Mouse (Mus musculus) midbrain, embryonic 13.5 days (tissue): ENCODE results near the gene Fam117a. TPM values are rescaled to one million over a fixed set of nuclear protein-coding genes. Genes with fewer than 3 reads are reported as not detected.

Experiments
- ATAC-seq: fragments of 200-750 bp; cut with Nextera tagmentation; 2 replicates; pipeline ENCODE4 v1.8.0; 2017; ENCODE audit warnings: mild to moderate bottlenecking, moderate TSS enrichment, moderate library complexity
- H3K27ac ChIP-seq: fragments of 300-500 bp; sonication (generic); 2 replicates; pipeline ENCODE4 v1.5.1; 2015; ENCODE audit warnings: inconsistent platforms, mild to moderate bottlenecking, moderate library complexity
- H3K27me3 ChIP-seq: fragments of 300-500 bp; sonication (generic); 2 replicates; pipeline ENCODE4 v1.6.1; 2015; ENCODE audit warnings: mild to moderate bottlenecking, inconsistent platforms
- H3K36me3 ChIP-seq: fragments of 300-500 bp; sonication (generic); 2 replicates; pipeline ENCODE4 v1.6.1; 2015; ENCODE audit warnings: mild to moderate bottlenecking, inconsistent platforms
- H3K4me1 ChIP-seq: fragments of 300-500 bp; sonication (generic); replicated peaks from 2 replicates; pipeline ENCODE4 v1.6.1; 2015; ENCODE audit warnings: inconsistent platforms
- H3K4me2 ChIP-seq: fragments of 300-500 bp; sonication (generic); replicated peaks from 2 replicates; pipeline ENCODE4 v1.6.1; 2015; ENCODE audit warnings: moderate library complexity, mild to moderate bottlenecking, inconsistent platforms
- H3K4me3 ChIP-seq: fragments of 300-500 bp; sonication (generic); replicated peaks from 2 replicates; pipeline ENCODE4 v1.5.1; 2015; ENCODE audit warnings: mild to moderate bottlenecking, inconsistent platforms
- H3K9ac ChIP-seq: fragments of 300-500 bp; sonication (generic); replicated peaks from 2 replicates; pipeline ENCODE4 v1.6.1; 2015; ENCODE audit warnings: mild to moderate bottlenecking, inconsistent platforms
- H3K9me3 ChIP-seq: fragments of 300-500 bp; sonication (generic); 2 replicates; pipeline ENCODE4 v1.6.1; 2016; ENCODE audit warnings: mild to moderate bottlenecking, inconsistent platforms
- WGBS: fragments of 180-500 bp; shearing (Covaris S2); methylation state at CpG from one replicate; pipeline ENCODE4 v1.1.7; 2015; 5-methylcytosine and 5-hydroxymethylcytosine counted together
- polyA plus RNA-seq: library from polyadenylated mRNA; unstranded; fragments of >200 nt; fragmentation: Nextera tagmentation; extraction: Ambion mirVana; gene quantifications from 2 replicates; pipeline ENCODE4 v1.2.1, GENCODE M21; 2015

Fam117a gene
- polyA plus RNA-seq, 1 experiment from 2014 or later = 2.8 TPM

DNA sequence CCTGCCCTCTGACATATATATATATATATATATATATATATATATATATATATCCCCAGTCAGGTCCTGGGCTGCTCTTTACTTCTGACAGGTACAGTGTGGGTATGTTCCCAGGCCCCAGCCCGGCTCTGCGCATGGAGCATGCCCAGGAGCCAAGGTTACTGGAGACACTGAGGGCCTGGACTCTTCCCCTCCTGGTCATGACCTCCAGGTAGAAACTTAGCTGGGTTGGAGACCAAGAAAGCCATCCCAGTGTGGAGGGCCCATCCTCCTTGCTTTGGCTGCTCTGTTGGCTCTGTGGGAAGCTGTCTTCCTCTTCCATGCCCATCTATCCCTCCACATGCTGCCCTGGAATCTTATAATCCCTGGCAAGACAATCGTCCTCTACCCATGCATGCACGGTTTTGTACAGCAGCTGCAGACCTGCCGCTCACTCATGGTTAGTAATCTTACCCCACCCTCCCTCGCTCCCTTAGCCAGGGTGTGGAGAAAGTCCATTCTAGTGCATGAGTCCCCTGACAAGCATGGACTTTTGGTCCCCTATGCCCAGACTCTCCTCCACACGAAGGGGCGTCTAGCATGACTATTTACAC is 31.5 kb downstream of the Fam117a start:
- no peak overlapping the region for H3K4me2 ChIP-seq
- ATAC-seq = no peak
- WGBS = 84% methylated on average over 8 of the region's 8 CpGs
- H3K27me3 ChIP-seq = no peaks in the 10 kb centered on the region
- H3K4me3 ChIP-seq = no peak overlapping the region
- no peak overlapping the region for H3K27ac ChIP-seq
- no peaks in the 10 kb centered on the region for H3K9me3 ChIP-seq
- no peak overlapping the region for H3K9ac ChIP-seq
- 0 out of 2 replicates have a peak, but pooled peaks cover 3% of the 10 kb centered on the region for H3K4me1 ChIP-seq
- 0 out of 2 replicates have a peak, but pooled peaks cover 3% of the 10 kb centered on the region for H3K36me3 ChIP-seq

- ATAC-seq = no peak
- Histone ChIP-seq H3K27ac (no peak overlapping the region), H3K9ac (no peak overlapping the region), H3K27me3 (no peaks in the 10 kb centered on the region), H3K4me2 (no peak overlapping the region), H3K4me3 (no peak overlapping the region), H3K4me1 (0 out of 2 replicates have a peak, but pooled peaks cover 3% of the 10 kb centered on the region), H3K36me3 (0 out of 2 replicates have a peak, but pooled peaks cover 4% of the 10 kb centered on the region), H3K9me3 (no peaks in the 10 kb centered on the region)
- WGBS = 92% methylated on average over 4 of the region's 4 CpGs
Measured at GRCm38 (mm10) chr11:95368871-95369270, 32.1 kb downstream of the Fam117a start.

DNA sequence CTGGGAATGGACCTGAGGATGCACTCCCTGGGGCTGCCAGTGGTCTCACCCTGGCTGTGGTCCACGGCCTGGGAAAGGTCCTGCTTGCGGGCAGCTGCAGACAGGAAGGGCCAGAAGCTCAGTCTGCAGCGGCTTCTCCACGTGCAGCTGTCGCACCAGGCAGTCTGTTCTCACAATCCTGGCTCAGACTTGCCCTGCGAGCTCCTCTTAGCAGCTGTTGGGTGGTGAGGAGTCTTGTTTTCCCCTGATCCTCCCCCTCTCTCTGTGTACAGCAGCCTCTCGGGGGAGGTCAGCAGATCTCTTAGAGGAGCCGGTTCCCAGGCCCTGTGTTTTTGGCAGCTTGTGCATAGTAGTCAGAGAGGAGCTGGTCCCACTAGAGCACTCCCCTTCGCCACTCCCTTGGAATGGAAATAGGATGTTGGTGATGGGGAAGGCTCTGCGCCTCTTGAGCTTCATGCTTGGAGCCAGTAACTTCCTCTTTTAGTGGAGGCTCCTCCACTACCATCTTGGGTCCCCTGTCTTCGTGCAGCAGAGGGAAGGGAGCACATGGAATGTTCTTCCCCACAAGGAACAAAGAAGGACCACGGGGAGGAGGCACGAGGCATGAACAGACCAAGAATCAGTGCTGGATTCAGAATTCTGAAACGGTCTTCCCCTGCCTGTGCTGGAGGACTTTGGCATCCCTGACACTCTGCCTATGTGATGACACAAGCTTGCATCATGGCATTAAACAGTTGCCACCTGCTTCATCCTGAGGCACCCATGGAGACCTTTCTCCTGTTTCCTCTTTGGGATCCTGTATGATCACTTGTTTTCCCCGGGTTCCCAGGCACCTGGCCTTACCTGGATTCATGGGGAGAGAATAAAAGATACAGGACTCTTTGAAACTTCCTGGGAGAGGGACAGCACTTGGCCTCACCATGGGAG is 33.4 kb downstream of the Fam117a start:
- Histone ChIP-seq H3K4me3 (no peak overlapping the region), H3K4me2 (no peak overlapping the region), H3K27me3 (no peaks in the 10 kb centered on the region), H3K36me3 (0 out of 2 replicates have a peak, but pooled peaks cover 6% of the 10 kb centered on the region), H3K27ac (no peak overlapping the region), H3K4me1 (0 out of 2 replicates have a peak, but pooled peaks cover 3% of the 10 kb centered on the region), H3K9me3 (no peaks in the 10 kb centered on the region), H3K9ac (peak overlapping the region; percentile 50)
- ATAC-seq = no peak
- WGBS = 70% methylated on average over 15 of the region's 15 CpGs

DNA sequence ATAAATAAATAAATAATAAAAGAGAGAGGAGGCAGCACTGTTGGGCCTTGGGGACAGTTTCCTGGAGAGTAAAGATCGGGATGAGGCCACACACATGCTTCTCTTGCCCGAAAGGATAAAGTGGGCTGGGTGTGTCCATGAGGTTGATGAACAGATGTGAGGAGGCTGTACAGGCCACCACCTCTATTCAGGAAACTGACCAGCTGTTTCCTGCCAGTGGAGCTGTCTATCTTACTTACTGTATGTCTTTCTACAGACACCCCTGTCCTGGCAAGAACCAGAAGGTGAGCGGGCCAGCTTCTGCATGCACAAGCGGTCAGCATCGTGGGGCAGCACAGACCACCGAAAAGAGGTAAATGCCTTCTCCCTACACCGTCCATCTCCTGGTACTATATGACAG is 34.4 kb downstream of the Fam117a start:
- no peak for ATAC-seq
- H3K9me3 ChIP-seq = no peaks in the 10 kb centered on the region
- no peak overlapping the region for H3K27ac ChIP-seq
- peaks cover 11% of the 10 kb centered on the region; the same call in 1 of the 2 replicates for H3K36me3 ChIP-seq
- H3K4me2 ChIP-seq = no peak overlapping the region
- 92% methylated on average over 7 of the region's 7 CpGs for WGBS
- H3K27me3 ChIP-seq = no peaks in the 10 kb centered on the region
- 0 out of 2 replicates have a peak, but pooled peaks cover 3% of the 10 kb centered on the region for H3K4me1 ChIP-seq
- H3K9ac ChIP-seq = no peak overlapping the region
- H3K4me3 ChIP-seq = no peak overlapping the region

DNA sequence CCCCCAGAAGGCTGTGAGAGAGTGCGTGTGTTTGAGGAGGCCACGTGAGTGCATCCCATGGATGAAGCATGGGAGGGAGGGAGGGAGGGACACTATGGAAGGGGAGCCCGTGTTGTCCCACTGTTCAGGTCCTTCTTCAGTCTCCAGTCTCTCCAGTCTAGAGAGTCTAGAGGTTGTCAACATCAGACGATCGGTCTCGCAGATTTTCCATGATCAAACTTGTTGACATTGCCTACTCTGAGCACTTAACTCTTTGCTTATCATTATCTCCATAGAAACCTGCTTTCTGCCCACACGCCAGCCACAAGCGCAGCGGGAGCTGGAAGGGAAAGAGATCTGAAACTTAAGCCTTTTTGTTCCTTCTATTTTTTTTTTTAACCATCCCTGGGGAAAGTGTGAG is 42.1 kb downstream of the Fam117a start:
- Histone ChIP-seq H3K4me1 (no peaks in the 10 kb centered on the region), H3K4me3 (no peak overlapping the region), H3K4me2 (no peak overlapping the region), H3K27me3 (no peaks in the 10 kb centered on the region), H3K36me3 (peaks cover 9% of the 10 kb centered on the region; the same call in 1 of the 2 replicates), H3K9me3 (no peaks in the 10 kb centered on the region), H3K27ac (no peak overlapping the region), H3K9ac (no peak overlapping the region)
- WGBS = 83% methylated on average over 9 of the region's 9 CpGs
- ATAC-seq = no peak

- no peaks in the 10 kb centered on the region for H3K27me3 ChIP-seq
- H3K9me3 ChIP-seq = no peaks in the 10 kb centered on the region
- H3K4me2 ChIP-seq = no peak overlapping the region
- 78% methylated on average over 5 of the region's 5 CpGs for WGBS
- H3K36me3 ChIP-seq = peaks cover 8% of the 10 kb centered on the region; the same call in 1 of the 2 replicates
- ATAC-seq = no peak
- no peak overlapping the region for H3K9ac ChIP-seq
- H3K4me1 ChIP-seq = no peaks in the 10 kb centered on the region
- no peak overlapping the region for H3K4me3 ChIP-seq
- no peak overlapping the region for H3K27ac ChIP-seq
Measured at GRCm38 (mm10) chr11:95379552-95379951, 42.7 kb downstream of the Fam117a start.

- Histone ChIP-seq H3K4me1 (peaks cover 4% of the 10 kb centered on the region), H3K9me3 (no peaks in the 10 kb centered on the region), H3K4me3 (no peak overlapping the region), H3K27ac (no peak overlapping the region), H3K27me3 (no peaks in the 10 kb centered on the region), H3K9ac (no peak overlapping the region), H3K36me3 (peaks cover 6% of the 10 kb centered on the region; the same call in 1 of the 2 replicates), H3K4me2 (no peak overlapping the region)
- 91% methylated on average over 7 of the region's 7 CpGs for WGBS
- ATAC-seq = no peak
Measured at GRCm38 (mm10) chr11:95380711-95381110, 43.9 kb downstream of the Fam117a start.

DNA sequence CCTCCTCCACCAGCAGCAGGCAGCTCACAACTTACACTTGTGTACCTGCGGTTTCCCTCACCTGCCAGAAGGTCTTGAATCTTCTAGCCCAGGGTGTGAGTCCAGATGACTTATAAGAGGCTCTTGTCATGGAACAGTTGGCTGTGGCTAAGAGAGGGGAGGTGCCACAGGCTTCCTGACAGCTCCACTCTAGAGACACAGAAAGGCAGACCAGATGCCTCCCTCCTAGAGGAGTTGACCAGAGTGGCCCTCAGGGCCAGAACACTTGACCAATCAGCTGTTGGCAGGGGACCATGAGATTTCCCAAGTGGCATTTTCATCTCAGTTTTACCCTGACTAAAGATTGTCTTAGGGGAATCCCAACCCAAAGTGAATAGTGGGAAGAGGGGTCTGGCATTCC is 44.3 kb downstream of the Fam117a start:
- H3K27ac ChIP-seq = no peak overlapping the region
- no peak overlapping the region for H3K4me2 ChIP-seq
- 0 out of 2 replicates have a peak, but pooled peaks cover 3% of the 10 kb centered on the region for H3K36me3 ChIP-seq
- H3K9ac ChIP-seq = no peak overlapping the region
- 96% methylated on average over 1 of the region's 1 CpGs for WGBS
- no peak overlapping the region for H3K4me3 ChIP-seq
- H3K9me3 ChIP-seq = no peaks in the 10 kb centered on the region
- no peaks in the 10 kb centered on the region for H3K27me3 ChIP-seq
- ATAC-seq = no peak
- H3K4me1 ChIP-seq = peaks cover 8% of the 10 kb centered on the region

GRCm38 (mm10) chr11:95383331-95383986 is 46.6 kb downstream of the Fam117a start:
- Histone ChIP-seq H3K4me1 (peaks cover 20% of the 10 kb centered on the region), H3K9ac (no peak overlapping the region), H3K27me3 (no peaks in the 10 kb centered on the region), H3K4me3 (no peak overlapping the region), H3K36me3 (peaks cover 22% of the 10 kb centered on the region), H3K9me3 (no peaks in the 10 kb centered on the region), H3K4me2 (no peak overlapping the region), H3K27ac (no peak overlapping the region)
- 92% methylated on average over 5 of the region's 5 CpGs for WGBS
- no peak for ATAC-seq

DNA sequence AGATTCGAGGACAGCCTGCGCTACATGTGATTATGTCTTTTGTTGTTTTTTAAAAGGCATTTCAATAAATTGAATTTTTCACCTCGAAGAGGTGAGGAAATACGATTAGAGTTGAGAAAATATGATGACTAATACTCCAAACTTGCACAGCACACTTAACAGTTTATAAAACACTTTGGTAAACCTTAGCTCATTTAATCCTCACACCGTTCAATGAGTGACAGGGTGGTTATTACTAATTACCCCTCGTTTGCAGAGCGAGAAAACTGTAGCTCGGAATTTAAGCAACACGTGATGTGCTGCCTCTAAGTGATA is 47.1 kb downstream of the Fam117a start:
- ATAC-seq = no peak
- Histone ChIP-seq H3K27ac (peak overlapping the region; percentile 62; the same call in 1 of the 2 replicates), H3K36me3 (peaks cover 27% of the 10 kb centered on the region), H3K4me3 (peak overlapping the region; percentile 25), H3K4me1 (peaks cover 20% of the 10 kb centered on the region), H3K9ac (no peak overlapping the region), H3K9me3 (no peaks in the 10 kb centered on the region), H3K27me3 (no peaks in the 10 kb centered on the region), H3K4me2 (peak overlapping the region; percentile 40)
- WGBS = 41% methylated on average over 9 of the region's 9 CpGs

GRCm38 (mm10) chr11:95384319-95384972 is 47.6 kb downstream of the Fam117a start, which contains the start of gene Slc35b1:
Slc35b1 (plus strand) TSS chr11:95384692.
- Histone ChIP-seq H3K27me3 (no peaks in the 10 kb centered on the region), H3K4me2 (peak within 1 kb of the TSS; percentile 66), H3K36me3 (peaks cover 32% of the 10 kb centered on the region), H3K9ac (peak within 1 kb of the TSS; percentile 84), H3K4me3 (peak within 1 kb of the TSS; percentile 69), H3K27ac (peak within 1 kb of the TSS; percentile 90), H3K9me3 (no peaks in the 10 kb centered on the region), H3K4me1 (peaks cover 20% of the 10 kb centered on the region)
- 0% methylated on average over 42 of the region's 42 CpGs for WGBS
- ATAC-seq = peak; percentile 94
